Mouse (Mus musculus) natural killer cell, adult 2 months (primary cell): ENCODE data around the gene Elmo1.

Experiments
- DNase-seq, 2 experiments: peaks; one replicate each; pipeline ENCODE4 v3.0.0; 2022; ENCODE audit warnings: low spot score in 2 of 2

The Elmo1 gene

DNA sequence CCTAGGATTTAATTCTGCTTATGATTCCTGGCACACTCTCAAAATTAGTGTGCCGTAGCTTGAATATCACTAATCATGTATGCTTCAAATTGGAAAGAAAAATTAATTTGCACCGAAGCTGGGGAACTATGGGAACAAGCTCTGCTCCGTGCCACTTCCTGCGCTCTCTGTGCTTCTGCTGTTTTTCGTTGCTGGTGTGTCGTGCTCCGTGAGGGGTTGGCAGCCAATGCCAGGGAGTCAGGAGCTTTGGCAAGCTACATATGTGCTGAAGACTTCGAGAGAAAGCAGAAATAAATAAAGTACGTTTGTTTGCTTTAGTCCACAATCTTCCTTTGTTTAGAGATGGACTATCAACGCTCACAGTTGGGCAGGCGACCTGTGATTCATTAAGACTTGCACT, 225.7 kb downstream of the Elmo1 start:
- no peak for DNase-seq

DNA sequence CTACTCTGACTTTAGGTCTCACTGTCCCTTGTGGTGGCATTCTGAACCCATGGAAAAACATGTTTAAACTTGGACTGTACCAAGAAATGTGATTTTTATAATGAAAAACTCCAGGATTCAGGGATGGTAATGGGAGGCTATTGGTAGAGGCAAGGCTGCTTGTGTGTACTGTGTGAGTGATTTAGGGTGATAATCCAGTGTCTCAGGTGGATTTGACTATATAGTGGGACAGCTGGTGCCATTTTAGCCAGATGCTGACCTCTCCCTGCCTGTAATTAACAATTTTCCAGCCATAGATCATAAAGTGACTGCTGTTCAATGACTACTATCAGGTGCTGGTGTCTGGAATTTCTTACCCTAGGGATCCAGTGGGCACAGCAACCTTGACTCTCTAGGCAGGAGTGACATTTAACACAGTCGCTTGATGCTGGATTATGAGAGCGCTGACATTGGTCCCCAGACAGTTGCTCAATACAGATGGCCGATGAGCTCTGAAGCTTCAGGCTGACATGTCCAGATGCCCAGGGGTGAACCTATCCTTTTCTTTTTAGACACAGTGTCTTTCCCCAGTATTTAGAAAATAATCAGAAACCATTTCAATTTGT, 228.3 kb downstream of the Elmo1 start:
- DNase-seq: no peak

DNA sequence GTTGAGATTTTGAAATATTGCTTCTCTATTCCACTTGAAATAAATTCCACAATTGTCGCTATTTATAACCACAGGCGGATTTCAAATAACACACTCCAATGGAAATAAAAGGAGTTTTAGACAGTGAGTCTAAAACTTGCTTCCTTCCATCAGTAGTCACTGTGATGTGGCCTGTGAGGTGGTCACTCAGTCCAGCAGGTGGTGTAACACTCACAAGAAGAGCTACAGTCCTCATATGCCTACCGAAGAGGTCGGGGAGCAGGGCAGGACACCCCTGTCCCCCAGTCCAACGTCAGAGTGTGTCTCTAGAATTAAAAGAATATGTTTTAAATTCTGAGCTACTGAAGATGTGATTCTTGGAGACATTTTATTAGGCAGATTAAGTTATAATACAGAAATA, 229.8 kb downstream of the Elmo1 start:
- DNase-seq: no peak

DNA sequence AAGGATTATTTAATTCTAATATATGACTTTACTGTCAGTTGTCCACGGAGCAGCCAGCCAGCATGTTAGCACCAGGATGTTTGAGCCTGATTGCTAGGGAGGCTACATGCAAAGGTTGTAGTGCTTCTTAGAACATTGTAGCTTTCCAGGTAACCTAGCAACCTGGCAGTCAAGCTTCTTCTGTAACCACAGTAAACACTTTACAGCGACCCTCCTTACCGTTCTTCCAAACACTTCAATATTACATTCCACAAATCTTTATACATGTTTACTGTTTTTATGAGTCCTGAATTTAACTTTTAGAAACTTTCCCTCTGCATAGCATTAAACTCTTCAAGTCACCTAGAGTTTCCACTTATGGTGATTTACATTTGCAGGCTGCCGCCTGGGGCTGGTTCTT, 233.1 kb downstream of the Elmo1 start:
- DNase-seq: no peak

DNA sequence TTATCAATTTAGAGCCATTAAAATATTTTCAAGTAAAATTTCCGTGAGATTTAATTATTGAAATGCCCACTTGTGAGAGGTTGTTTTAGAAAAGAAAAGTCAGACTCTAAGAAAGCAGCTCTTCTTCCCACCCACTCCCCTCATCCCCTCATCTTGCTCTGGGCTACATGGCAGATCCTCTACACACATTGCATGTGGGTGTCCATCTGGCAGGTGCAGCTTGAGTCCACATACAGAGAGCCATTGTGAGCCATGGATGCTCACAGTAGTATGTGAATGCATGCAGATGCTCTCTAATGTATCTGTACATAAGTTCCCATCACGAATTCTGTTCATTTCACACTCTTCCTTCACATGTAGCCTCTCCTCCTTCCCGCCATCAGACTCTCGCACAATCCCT, 236.7 kb downstream of the Elmo1 start:
- no peak for DNase-seq

DNA sequence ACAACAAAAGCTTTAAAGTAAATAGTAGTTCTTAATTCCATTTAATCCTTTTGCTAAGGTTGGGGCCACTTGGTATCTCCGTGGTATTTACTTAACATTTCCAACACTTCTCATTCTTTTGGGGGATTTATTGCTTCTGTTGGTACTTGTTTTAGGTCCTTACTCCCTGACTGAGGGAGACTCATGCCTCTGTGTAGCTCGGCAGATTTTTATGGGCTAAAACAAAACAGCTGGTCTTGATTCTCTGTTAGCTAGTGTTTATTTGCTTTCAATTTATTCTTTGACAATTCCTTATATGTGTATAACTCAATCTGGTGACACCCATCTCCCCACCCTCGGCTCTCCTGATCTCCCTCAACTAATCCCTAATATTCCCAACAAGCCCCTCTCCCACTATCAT, 237.6 kb downstream of the Elmo1 start:
- DNase-seq: no peak

DNA sequence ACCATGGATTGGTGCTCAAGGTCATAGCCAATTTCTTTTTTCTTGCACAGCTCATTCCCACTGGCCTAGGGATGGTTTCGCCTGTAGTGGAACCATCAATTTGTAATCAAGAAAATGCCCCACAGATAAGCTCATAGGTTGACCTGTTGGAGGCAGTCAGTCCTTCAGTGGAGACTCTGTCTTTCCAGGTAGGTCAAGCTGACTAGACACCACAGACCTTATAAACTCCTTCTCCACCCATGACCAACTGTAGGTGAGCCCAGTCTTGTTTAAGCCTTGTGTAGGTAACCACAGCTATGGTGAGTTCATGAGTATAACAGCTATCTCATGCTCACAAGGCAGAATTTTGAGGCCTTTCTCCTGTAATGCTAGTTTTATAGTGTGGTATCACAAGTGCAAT, 238.3 kb downstream of the Elmo1 start:
- no peak for DNase-seq

DNA sequence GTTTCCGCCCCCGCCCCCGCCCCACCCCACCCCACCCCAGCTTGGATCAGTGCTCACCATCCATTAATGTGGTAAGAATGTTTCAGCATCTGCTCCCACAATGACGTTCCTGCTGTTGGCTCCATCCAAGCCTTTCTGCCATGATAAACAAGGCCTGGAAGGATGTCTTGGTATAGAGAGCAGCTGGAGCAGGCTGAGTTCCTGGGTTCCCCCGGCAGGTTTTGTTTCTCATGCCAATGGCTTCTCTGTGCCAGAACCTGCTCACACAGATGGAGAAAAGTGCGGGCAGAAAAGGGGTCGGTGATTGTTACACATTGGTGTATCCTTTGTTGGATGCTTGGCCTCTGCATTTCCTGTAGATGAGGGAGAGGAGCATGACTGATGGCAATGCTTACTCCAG, 240.6 kb downstream of the Elmo1 start:
- DNase-seq: no peak

DNA sequence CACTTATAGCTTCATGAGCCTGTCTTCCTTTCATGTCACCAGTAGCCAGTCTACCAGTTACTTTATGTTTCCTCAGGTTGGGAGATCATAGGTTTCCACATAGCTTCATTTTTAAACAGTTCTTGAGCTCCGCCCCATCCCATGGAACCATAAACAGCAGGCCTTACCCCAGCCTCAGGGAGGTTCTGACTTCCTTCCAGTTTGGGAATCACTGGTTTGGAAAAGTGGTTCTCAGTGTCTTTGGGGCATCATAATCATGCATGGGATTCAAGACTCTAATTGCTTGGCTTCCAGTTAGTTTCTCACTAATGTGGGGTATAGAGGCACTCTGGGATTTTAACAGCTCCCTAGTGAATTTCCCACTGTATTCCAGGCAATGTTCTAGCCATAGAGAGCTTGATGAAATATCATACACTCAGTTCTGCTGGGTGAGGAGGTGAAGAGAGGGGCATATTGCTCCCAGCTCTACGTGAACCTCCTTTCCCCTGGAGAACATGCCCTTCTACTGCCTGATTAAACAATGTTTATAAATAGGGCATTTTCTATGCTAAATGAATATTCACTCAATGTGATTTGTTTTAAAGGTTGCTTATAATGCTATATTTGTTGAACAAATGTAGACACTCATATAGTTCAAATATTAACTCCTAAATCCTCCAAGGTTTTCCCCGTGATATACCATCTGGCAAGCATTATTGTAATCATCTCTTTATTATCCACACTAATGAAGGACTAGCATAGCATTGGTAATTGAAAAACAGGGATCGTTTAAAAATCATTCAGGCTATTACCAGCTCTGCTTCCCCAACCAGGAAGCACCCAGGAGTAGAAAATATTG, 244.9 kb downstream of the Elmo1 start:
- no peak for DNase-seq

DNA sequence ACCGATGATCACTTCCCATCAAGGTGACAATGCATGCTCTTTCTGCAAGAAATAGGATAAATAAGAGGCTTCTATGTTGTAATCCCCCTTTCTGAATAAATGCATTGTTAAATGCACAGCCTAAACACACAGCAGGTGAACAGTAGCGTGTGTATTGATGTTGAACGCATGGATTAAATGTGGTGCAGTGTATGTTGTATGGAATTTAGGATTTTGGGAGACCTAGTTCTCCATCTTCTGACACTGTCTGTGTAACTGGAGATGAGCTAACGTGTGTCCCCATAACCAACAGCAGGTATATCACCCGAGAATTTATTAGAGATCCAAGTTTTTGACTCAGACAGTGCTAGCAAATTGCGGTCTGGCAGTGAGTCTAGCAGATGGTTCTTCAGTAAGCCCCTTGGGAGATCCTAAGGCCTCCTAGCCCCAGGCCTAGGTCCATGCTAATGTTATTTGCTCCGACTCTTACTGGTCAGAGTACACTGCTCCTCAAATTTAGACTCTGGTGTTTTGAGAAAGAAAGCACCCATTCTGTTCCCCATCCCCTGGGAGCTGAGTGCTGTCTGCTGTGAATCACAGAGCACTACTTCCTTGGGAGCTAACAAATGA, 245.6 kb downstream of the Elmo1 start:
- no peak for DNase-seq

DNA sequence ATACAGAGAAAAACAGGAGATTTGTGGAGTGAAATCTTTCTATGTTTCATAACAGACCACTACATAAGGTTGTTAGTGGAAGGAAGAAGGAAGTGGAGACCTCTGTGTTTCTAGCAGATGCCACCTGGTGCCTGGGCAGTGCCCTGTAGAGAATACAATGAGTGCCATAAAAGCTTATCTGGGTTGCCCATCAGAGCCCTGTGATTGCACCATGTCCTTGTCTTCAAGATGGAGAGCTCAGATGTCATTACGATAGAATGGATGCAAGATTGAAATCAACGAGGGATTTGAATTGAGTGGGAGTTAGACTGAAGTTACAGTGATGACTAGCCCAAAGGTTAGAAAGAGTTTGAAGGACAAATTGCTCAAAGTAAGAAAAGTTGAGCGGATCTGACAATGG, 252.5 kb downstream of the Elmo1 start:
- DNase-seq: no peak

DNA sequence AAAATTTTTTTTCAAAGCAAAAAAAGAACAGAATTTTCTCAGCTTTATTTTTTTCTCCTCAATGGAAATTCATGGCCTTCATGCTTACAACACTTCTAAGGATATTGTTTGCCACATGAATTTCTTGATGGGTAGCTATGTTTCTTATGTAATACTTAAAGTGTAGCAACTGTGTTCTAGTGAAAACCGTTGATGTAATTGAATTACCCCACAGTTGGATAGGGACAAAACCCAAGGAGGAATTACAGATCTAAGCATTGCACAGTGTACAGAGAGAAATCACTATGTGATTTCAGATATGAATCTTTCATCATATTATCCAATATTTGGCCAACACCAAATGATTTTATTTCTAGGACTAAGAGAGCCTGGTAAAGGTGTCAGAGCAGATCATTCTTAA, 259.4 kb downstream of the Elmo1 start:
- no peak for DNase-seq

DNA sequence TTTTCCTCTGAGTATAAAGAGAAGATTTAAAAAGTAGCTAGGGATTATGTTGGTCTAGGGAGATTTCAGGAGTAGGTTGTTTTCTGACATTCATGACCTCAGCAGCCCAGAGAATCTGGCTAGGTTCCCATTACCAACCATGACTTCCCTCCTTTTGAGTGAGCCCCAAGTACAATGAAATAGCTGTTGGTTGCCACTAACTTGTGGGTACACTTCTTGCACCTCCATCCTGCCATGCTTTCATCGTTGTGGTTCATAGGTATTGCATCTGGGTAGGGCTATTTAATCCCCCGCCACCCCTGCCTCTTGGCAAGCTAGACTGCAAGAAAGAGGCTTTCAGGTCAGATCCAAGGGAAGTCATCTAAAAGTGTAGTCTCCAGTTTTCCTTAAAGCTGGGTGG, 262.2 kb downstream of the Elmo1 start:
- no peak for DNase-seq

DNA sequence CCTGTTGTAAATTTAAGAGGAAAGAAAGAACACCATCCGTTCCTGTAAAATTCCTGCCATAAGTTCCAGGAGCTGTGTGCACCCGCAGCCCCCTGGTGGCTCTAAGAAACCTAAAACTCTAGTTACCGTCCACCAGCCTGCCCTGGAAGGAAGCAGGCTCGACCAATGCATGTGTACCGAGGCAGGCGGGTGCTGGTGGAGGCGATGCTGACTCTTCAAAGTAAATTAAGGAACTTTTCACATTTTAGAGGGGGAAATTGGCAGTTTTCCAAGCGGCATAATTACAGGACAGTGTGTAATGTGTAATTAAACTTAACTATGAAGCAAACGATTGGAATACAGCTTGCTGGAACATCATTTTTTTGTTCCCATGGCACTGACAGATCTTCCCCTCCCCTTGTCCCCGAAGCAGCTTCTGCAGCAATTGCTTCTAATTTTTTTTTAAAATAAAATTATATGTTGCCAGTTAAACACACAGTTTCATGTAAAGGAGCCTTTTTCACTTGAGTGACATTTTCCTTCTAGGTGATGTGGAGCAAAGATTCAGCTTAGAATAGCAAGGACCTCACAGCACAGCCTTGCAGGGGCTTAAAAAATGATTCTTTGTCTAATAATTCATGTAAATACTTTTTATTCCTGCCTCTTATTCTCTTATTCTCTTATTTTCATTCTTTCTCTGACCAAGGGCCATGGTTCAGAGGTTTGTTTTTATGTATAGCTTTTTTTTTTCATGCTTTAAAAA, 263.6 kb downstream of the Elmo1 start:
- no peak for DNase-seq

DNA sequence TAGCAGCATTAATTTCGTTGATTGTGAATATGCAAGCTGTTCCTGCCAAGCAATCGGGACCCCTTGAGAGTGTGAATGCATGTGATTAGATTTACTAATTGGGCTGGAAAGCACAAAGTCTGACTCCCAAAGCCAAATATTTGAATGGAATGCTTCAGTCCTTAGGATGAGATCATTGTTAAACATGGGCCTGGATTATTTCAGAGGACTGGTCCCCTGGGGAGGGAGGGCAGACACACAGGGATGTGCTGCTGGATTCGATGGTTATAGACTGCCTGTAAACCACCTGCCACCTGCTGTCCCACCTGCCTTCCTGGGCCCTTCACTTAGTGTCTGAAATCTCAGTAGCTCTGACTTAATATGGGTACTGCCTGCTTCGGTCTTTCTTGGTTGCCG, 264.2 kb downstream of the Elmo1 start:
- DNase-seq: no peak

DNA sequence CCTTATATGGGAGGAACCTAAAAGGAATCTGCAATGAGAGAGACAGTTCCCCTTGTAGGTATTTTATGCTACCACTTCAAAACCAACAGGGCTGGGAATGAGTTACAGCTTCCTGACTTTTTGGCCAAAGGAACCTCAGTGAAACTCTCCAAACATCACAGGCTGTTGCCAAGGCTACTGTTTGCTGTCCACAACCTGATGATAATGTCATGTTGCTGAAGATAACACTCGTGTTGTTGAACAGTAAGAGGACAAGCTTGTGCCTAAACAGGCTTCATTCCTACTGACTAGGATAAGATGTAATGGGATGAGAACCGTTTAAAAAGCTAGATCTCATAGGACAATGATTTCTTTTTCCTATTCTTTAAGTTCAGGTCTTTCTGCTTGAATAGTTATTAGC, 272.1 kb downstream of the Elmo1 start:
- DNase-seq: no peak

DNA sequence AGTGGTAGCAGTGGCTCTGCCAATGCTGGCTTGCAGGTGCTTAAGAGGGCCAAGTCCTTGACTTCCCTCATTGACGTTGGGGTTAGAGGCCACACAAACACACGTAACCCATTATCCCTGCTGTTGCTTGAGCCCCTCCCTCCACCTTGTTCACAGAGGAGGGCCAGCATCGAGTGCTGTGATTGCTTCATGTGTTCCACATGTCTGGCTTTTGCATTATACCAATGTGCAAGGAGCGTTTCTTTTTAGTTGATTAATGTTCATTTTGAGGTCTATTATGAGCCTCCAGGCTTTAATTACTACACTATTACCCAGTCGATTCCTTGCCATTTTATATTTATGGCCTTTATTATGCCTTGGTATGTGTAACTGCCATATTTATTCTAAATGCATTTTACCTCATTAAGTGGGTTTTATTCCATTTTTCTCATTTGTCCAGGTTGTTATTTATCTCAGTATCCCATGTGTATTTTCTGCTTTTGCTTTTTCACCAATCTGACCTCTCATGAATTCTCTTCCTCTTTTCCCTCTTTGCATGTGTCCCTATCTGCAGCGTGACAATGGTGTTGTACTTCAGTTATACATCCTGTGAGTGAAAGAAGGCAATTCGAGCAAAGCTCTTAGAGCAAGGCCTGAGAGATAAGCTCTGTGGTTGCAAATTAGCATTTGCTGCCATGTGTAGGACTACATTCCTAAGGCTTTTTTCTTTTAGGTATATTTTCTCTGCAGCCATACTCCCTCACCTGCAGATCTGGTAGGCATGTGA, 275.6 kb downstream of the Elmo1 start:
- DNase-seq: no peak

DNA sequence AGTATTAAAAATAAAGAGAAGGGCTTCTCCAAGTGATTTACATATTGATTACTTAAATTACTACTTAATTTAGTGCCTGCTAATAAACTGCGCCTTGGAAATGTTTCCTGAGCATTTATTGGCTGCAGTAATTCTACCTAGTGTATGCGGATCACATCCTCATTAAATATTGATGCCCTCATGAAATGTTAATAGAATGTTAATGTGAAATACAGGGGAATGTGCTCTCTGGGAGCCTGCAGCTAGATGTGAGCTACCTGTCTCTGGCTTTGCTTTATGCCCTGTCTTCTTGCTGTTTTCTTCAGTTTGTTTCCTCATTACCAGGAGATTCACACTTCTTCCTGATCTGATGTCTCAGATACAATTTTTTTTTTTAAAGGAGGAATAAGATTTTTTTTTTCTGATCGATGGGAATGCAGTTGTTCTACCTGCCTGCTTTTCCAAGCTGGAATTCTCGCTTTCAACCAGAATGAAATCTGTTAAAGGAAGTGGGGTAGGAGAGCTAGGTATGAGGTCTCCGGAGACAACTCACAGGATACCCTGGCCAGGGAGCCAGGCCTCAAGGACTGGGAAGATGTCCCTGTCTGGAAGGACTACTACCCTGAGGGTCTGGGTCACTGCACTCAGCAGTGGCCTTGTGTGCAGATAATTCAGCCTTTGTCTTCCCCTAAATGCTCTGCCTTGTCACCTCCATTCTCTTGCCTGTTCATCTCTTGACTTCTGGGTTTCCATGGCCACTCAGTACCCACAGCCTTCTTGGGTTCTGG, 279.8 kb downstream of the Elmo1 start:
- DNase-seq: no peak

DNA sequence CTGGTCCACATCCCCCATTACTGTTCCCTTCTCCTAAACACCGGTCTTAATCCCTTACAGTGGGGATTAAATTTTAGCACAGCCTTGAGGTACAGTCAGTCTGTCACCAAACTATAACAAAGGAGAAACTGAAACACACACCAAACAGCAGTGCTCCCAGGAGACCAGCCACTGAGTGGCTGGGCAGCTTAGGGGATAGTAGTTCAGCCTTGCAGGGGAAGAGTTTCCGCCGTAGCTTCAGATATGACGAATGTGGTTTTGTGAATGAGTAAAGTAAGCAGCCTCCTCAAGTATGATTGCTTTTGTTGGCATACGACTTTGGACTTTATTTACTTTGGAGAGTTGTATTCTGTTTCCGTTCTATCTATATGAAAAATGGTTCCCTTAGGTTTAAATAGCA, 281.1 kb downstream of the Elmo1 start:
- DNase-seq: peak in 1 of 2 experiments; percentile 27

DNA sequence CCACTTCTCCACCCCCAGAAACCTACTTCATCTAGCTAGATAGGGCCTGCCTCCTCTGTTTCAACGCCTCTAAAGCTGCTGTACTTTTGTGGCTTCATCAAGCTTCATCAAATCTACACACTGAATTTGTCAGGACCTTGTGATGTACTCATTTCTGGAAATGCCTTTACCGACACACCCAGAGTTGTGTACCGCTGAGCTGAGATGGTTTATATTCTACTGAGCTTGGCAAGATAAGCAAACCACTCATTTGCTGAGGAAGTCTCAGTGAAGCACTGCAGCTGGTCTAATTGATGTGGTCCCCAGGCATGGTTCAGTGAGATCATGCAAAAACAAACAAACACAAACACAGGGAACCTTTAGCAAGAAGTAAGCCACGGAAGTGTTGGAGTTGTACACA, 281.9 kb downstream of the Elmo1 start:
- DNase-seq: no peak

DNA sequence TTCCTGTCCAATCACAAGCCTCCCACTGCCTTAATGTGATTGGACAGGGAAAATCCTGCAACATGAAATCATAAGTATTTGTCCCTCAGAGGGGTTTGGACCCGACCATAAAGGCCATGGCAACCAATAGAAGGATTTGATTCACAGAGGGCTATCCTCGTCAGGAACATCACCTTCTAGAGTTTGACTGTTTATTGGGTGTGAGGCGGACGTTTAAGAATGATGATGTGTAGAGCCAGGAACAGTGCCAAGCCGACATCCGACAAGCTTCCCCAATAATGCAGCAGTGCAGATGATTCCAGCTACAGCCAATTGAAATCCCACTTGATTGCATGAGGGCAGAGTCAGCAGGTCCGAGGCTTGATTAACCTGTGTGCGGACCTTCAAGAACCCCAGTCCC, 288.5 kb downstream of the Elmo1 start:
- no peak for DNase-seq
